Mouse (Mus musculus) spleen, adult 2 months (tissue): Measurements from ENCODE around the gene Swi5.

ENCODE experiments used
- CTCF ChIP-seq: fragments of 200-500 bp; IDR thresholded peaks from 2 replicates; pipeline ENCODE4 v1.5.1; 2011; ENCODE audit warnings: mild to moderate bottlenecking, inconsistent platforms; ENCODE audit not compliant: insufficient read depth, insufficient read length, insufficient replicate concordance; ENCODE audit errors: extremely low read depth
- POLR2A ChIP-seq: fragments of 200-500 bp; IDR thresholded peaks from 2 replicates; pipeline ENCODE4 v1.6.1; 2011; ENCODE audit warnings: low read depth, low read length, inconsistent platforms

- TF ChIP-seq POLR2A (no peak), CTCF (no peak)
These were observed 19.4 kb upstream of the Swi5 start for GRCm38 (mm10) chr2:32307247-32307798.
